Mouse (Mus musculus) stomach, postnatal 0 days (tissue): ENCODE results near the gene Cyyr1. TPM values are rescaled to one million over a fixed set of nuclear protein-coding genes. Genes with fewer than 3 reads are reported as not detected.

ENCODE experiments used
- ATAC-seq: fragments of 200-750 bp; cut with Nextera tagmentation; 2 replicates; pipeline ENCODE4 v1.8.0; 2017; ENCODE audit not compliant: low FRiP score, low TSS enrichment
- DNase-seq: peaks from one replicate; pipeline ENCODE4 v3.0.0-alpha.2; 2016; ENCODE audit warnings: low spot score
- H3K27ac ChIP-seq: fragments of 300-500 bp; sonication (generic); replicated peaks from 2 replicates; pipeline ENCODE4 v1.5.1; 2014; ENCODE audit warnings: mild to moderate bottlenecking, control low read depth
- H3K27me3 ChIP-seq: fragments of 300-500 bp; sonication (generic); 2 replicates; pipeline ENCODE4 v1.6.1; 2014; ENCODE audit warnings: low read length; ENCODE audit not compliant: control insufficient read depth, insufficient read depth
- H3K36me3 ChIP-seq: fragments of 300-500 bp; sonication (generic); 2 replicates; pipeline ENCODE4 v1.6.1; 2014; ENCODE audit warnings: low read length, mixed read lengths; ENCODE audit not compliant: control insufficient read depth, insufficient read depth
- H3K4me1 ChIP-seq: fragments of 300-500 bp; sonication (generic); replicated peaks from 2 replicates; pipeline ENCODE4 v1.6.1; 2014; ENCODE audit warnings: antibody characterized with exemption; ENCODE audit not compliant: control insufficient read depth, insufficient read depth
- H3K4me2 ChIP-seq: fragments of 300-500 bp; sonication (generic); replicated peaks from 2 replicates; pipeline ENCODE4 v1.6.1; 2014; ENCODE audit warnings: low read depth, mild to moderate bottlenecking, control low read depth, moderate library complexity
- H3K4me3 ChIP-seq: fragments of 300-500 bp; sonication (generic); 2 replicates; pipeline ENCODE4 v1.5.1; 2014; ENCODE audit warnings: low read depth, low read length, control low read depth
- H3K9ac ChIP-seq: fragments of 300-500 bp; sonication (generic); 2 replicates; pipeline ENCODE4 v1.6.1; 2014; ENCODE audit warnings: mild to moderate bottlenecking, low read length, control low read depth, mixed read lengths
- H3K9me3 ChIP-seq: fragments of 300-500 bp; sonication (generic); 2 replicates; pipeline ENCODE4 v1.6.1; 2016; ENCODE audit warnings: low read length; ENCODE audit not compliant: control insufficient read depth
- CTCF ChIP-seq: IDR thresholded peaks from 2 replicates; pipeline ENCODE4 v1.5.1; 2016; ENCODE audit warnings: antibody characterized with exemption, low read depth, mild to moderate bottlenecking, moderate library complexity
- EP300 ChIP-seq: optimal IDR thresholded peaks from 2 replicates; pipeline ENCODE3; 2016; ENCODE audit warnings: antibody characterized with exemption
- WGBS: fragments of 180-500 bp; shearing (Covaris S2); extraction: QIAGEN DNeasy Blood & Tissue Kit; methylation state at CpG from one replicate; pipeline ENCODE4 v1.1.7; 2014; 5-methylcytosine and 5-hydroxymethylcytosine counted together
- polyA plus RNA-seq: library from polyadenylated mRNA; unstranded; fragments of >200 nt; fragmentation: Nextera tagmentation; extraction: Ambion mirVana; gene quantifications from 2 replicates; pipeline ENCODE4 v1.2.1, GENCODE M21; 2015

Gene Cyyr1
- polyA plus RNA-seq, 1 experiment from 2014 or later, result 2.0 TPM

DNA sequence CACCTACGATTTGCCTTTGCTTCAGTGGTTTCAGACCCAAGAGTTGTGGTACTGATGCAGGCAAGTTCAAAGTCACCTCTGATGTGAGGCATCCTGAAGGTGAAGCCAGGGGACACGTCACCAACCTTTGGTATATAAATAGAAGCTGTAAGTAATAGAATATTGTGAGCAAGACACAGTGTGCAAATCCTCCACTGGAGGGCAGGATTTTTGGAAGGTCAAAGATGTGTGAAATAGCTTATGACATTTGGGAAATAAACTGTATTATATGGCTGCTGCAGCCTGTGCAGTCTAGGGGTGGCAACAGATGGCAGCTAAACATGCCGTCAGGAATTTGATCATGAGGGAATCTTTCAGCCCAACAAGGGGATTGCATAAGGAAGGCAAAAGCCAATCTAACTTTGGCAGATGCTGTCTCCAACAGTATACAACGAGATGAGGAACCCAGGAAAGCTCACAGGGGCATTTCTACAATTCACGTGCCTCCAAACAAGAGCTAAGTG is 65.0 kb downstream of the Cyyr1 start:
- no peak overlapping the region for H3K4me2 ChIP-seq
- no peak for ATAC-seq
- H3K27ac ChIP-seq, result no peak overlapping the region
- no peaks in the 10 kb centered on the region for H3K9me3 ChIP-seq
- TF ChIP-seq EP300 (no peak), CTCF (peak; percentile 44)
- H3K9ac ChIP-seq, result no peak overlapping the region
- H3K27me3 ChIP-seq, result no peaks in the 10 kb centered on the region
- 75% methylated on average over 5 of the region's 5 CpGs for WGBS
- no peaks in the 10 kb centered on the region for H3K36me3 ChIP-seq
- H3K4me3 ChIP-seq, result no peak overlapping the region
- no peak for DNase-seq
- H3K4me1 ChIP-seq, result no peaks in the 10 kb centered on the region

DNA sequence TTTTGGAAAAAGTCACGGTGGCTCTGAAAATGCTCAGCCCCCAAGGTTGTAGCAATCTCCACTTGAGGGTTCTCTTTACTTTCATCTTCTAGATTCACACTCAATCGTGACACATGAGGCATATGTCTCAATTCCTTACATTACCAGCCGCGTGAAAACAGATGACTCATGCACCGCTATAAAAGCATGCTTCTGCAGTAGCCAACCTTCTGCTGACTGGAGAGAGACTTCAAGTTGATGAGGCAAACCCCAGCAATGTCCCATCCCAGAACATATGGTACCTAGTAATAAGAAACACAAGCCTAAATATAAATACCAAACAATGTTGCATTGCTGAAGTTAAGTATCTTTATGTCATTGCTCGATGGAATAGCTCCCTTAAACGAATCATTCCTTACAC is 65.9 kb downstream of the Cyyr1 start:
- Histone ChIP-seq H3K4me3 (no peak overlapping the region), H3K4me1 (no peaks in the 10 kb centered on the region), H3K4me2 (no peak overlapping the region), H3K9ac (no peak overlapping the region), H3K9me3 (no peaks in the 10 kb centered on the region), H3K27me3 (no peaks in the 10 kb centered on the region), H3K27ac (no peak overlapping the region), H3K36me3 (no peaks in the 10 kb centered on the region)
- ATAC-seq (no peak), DNase-seq (no peak)
- 82% methylated on average over 7 of the region's 7 CpGs for WGBS
- TF ChIP-seq CTCF, result no peak
- no peak for TF ChIP-seq EP300

DNA sequence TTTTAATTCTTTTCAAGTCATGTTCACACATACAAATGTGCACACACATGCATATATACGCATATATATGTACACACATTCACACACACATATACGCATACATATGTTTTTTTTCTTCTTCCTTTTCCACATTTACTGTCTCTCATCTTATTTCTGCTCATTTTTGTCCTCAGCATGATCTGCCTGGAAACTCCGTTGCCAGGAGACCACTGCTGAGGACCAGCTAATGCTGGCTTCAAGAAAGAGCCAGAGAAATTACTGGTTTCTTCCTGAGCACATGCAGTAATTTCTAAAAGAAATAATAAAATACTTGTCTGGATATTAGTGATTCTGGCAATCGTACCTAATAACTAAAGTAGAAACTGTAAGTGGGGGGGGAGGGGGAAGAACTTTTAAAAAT is 68.6 kb downstream of the Cyyr1 start:
- H3K4me3 ChIP-seq, result no peak overlapping the region
- no peak overlapping the region for H3K9ac ChIP-seq
- ATAC-seq, result no peak
- no peaks in the 10 kb centered on the region for H3K27me3 ChIP-seq
- H3K4me2 ChIP-seq, result no peak overlapping the region
- TF ChIP-seq CTCF (no peak), EP300 (no peak)
- no peak for DNase-seq
- H3K4me1 ChIP-seq, result no peaks in the 10 kb centered on the region
- H3K9me3 ChIP-seq, result no peaks in the 10 kb centered on the region
- WGBS, result 93% methylated on average over 4 of the region's 4 CpGs
- H3K36me3 ChIP-seq, result no peaks in the 10 kb centered on the region
- no peak overlapping the region for H3K27ac ChIP-seq

DNA sequence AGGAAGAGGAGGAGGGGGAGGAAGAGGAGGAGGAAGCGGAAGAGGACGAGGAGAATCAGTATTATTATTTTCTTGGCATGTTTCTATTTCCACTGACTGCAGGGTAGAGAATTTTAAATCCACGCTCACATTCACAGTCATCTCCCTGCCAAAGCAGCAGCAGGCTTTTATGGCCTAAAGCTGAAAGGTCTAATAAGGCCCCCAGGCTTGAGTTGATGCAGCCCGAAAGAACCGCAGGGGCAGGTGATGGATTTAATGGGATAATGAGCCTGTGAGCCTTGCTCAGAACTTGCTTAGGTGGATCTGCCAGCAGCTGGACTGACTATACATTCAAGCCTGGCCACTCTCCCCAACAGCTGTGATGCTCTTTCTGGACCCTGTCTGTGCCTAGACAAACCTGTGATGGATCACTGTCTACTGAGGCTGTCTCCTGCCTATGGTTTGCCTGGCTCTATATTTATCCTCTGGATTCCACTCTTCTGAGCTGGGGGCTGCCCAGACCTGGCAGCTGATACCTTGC is 78.6 kb downstream of the Cyyr1 start:
- Histone ChIP-seq H3K9me3 (no peaks in the 10 kb centered on the region), H3K27me3 (no peaks in the 10 kb centered on the region), H3K4me3 (no peak overlapping the region), H3K4me2 (no peak overlapping the region), H3K27ac (no peak overlapping the region), H3K36me3 (no peaks in the 10 kb centered on the region), H3K9ac (no peak overlapping the region), H3K4me1 (no peaks in the 10 kb centered on the region)
- WGBS, result 58% methylated on average over 5 of the region's 5 CpGs
- TF ChIP-seq EP300 (no peak), CTCF (no peak)
- DNase-seq, result no peak
- no peak for ATAC-seq

DNA sequence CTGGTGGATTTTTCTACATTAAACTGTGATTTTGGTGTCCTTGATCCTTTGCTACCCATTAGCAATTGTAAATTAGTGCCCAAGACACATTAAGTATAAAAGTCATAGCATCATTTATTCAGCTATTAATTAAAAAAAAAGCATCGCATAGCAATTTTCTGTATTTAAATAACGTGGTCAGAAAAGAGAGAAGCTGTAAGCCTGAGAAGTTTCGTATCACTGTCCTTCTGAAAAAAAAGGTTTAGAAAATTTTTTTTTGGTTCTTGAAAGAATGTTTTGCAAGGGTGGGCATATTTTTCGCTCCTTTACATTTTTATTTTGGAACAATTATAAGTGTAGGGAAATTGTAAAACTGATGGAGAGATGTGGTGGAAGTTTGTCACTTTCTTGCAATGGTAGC is 83.1 kb downstream of the Cyyr1 start:
- 80% methylated on average over 4 of the region's 4 CpGs for WGBS
- Histone ChIP-seq H3K9ac (no peak overlapping the region), H3K27ac (no peak overlapping the region), H3K27me3 (no peaks in the 10 kb centered on the region), H3K9me3 (no peaks in the 10 kb centered on the region), H3K36me3 (no peaks in the 10 kb centered on the region), H3K4me3 (no peak overlapping the region), H3K4me2 (no peak overlapping the region), H3K4me1 (no peaks in the 10 kb centered on the region)
- TF ChIP-seq EP300 (no peak), CTCF (no peak)
- DNase-seq, result no peak
- ATAC-seq, result no peak

DNA sequence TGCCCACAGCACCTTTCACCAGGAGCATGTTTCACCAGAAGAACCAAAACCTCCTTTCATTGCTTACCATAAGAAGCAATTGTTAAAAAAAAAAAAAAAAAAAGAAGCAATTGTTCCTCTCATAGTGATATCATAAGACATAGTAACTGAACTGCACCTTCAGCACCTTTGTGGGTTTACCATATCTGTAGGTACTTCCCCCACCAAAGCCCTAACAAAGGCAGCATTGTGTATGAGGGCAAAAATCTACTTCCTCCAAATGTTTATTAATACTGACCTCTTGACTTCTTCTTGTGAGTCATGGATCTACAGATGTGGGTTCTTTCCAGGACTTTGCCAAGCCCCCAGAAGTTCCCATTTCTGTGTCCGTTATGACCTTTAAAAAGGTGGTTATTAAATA is 98.2 kb downstream of the Cyyr1 start:
- Histone ChIP-seq H3K36me3 (no peaks in the 10 kb centered on the region), H3K27me3 (no peaks in the 10 kb centered on the region), H3K4me1 (no peaks in the 10 kb centered on the region), H3K4me3 (no peak overlapping the region), H3K27ac (no peak overlapping the region), H3K4me2 (no peak overlapping the region), H3K9me3 (no peaks in the 10 kb centered on the region), H3K9ac (no peak overlapping the region)
- no peak for DNase-seq
- peak; percentile 95 for ATAC-seq
- TF ChIP-seq CTCF, result no peak
- TF ChIP-seq EP300, result no peak
- WGBS, result 56% methylated on average over 1 of the region's 1 CpGs
